Mouse (Mus musculus) liver, embryonic 14.5 days (tissue): ENCODE data around the gene Nwd1. TPM values are rescaled to one million over a fixed set of nuclear protein-coding genes. Genes with fewer than 3 reads are reported as not detected.
"Not testable (repeated sequence)": the region's sequence is repeated elsewhere in the genome, so short reads cannot be mapped to it uniquely, and the experiment has no call there.

ENCODE experiments used
- ATAC-seq: fragments of 200-750 bp; cut with Nextera tagmentation; 2 replicates; pipeline ENCODE4 v1.8.0; 2017; ENCODE audit warnings: moderate number of reproducible peaks, mild to moderate bottlenecking, moderate library complexity; ENCODE audit not compliant: insufficient read depth
- DNase-seq, 3 experiments: peaks; one replicate each; pipeline ENCODE4 v3.0.0-alpha.2; 2012 to 2013; ENCODE audit warnings: low read depth in 3 of 3, low spot score in 3 of 3
- H3K27ac ChIP-seq: fragments of 300-500 bp; sonication (generic); 2 replicates; pipeline ENCODE4 v1.5.1; 2014; ENCODE audit warnings: moderate library complexity, mild to moderate bottlenecking, control low read depth, inconsistent platforms
- H3K27me3 ChIP-seq: fragments of 300-500 bp; sonication (generic); 2 replicates; pipeline ENCODE4 v1.6.1; 2014; ENCODE audit warnings: mild to moderate bottlenecking, low read length, moderate library complexity; ENCODE audit not compliant: control insufficient read depth, insufficient read depth
- H3K36me3 ChIP-seq: fragments of 300-500 bp; sonication (generic); replicated peaks from 2 replicates; pipeline ENCODE4 v1.6.1; 2014; ENCODE audit warnings: low read depth; ENCODE audit not compliant: control insufficient read depth, insufficient read depth
- H3K4me1 ChIP-seq, 2 experiments: fragments of 200-500 bp in 1 of 2; fragments of 300-500 bp in 1 of 2; sonication (generic) in 1 of 2; replicated peaks; 2 replicates each; pipeline ENCODE4 v1.6.1; 2012 to 2014; ENCODE audit warnings: antibody characterized with exemption in 1 of 2, inconsistent platforms in 1 of 2, low read length in 1 of 2; ENCODE audit not compliant: control insufficient read depth in 2 of 2, insufficient read depth in 2 of 2
- H3K4me2 ChIP-seq: fragments of 300-500 bp; sonication (generic); 2 replicates; pipeline ENCODE4 v1.6.1; 2014; ENCODE audit warnings: low read depth, mild to moderate bottlenecking, control low read depth, moderate library complexity
- H3K4me3 ChIP-seq, 2 experiments: fragments of 200-500 bp in 1 of 2; fragments of 300-500 bp in 1 of 2; sonication (generic) in 1 of 2; 2 replicates each; pipeline ENCODE4 v1.5.1; 2012 to 2014; ENCODE audit warnings: low read depth in 2 of 2, low read length in 2 of 2, mild to moderate bottlenecking in 2 of 2, control low read depth in 1 of 2, inconsistent platforms in 1 of 2, moderate library complexity in 1 of 2; ENCODE audit not compliant: insufficient read depth in 1 of 2
- H3K9ac ChIP-seq: fragments of 300-500 bp; sonication (generic); replicated peaks from 2 replicates; pipeline ENCODE4 v1.6.1; 2014; ENCODE audit warnings: mild to moderate bottlenecking, control low read depth, moderate library complexity
- H3K9me3 ChIP-seq: fragments of 300-500 bp; sonication (generic); 2 replicates; pipeline ENCODE4 v1.6.1; 2016; ENCODE audit warnings: low read length, mixed read lengths; ENCODE audit not compliant: control insufficient read depth
- CTCF ChIP-seq: IDR thresholded peaks from 2 replicates; pipeline ENCODE4 v1.5.1; 2016; ENCODE audit warnings: antibody characterized with exemption, low read depth, control low read depth
- EP300 ChIP-seq: IDR thresholded peaks from 2 replicates; pipeline ENCODE4 v1.6.1; 2016; ENCODE audit warnings: antibody characterized with exemption, low read depth
- WGBS: fragments of 180-500 bp; shearing (Covaris S2); extraction: QIAGEN DNeasy Blood & Tissue Kit; methylation state at CpG from one replicate; pipeline ENCODE4 v1.1.7; 2014; ENCODE audit not compliant: insufficient replicate concordance; 5-methylcytosine and 5-hydroxymethylcytosine counted together
- polyA plus RNA-seq, 2 experiments: library from polyadenylated mRNA; depleted of rRNA in 1 of 2; stranded (reverse) in 1 of 2; unstranded in 1 of 2; fragments of >200 nt; fragmentation: Nextera tagmentation in 1 of 2; extraction: Ambion mirVana in 1 of 2; gene quantifications; 2 replicates each; pipeline versions ENCODE4 v1.2.1 to v1.2.3; 2012 to 2014

The Nwd1 gene
- polyA plus RNA-seq, 2 experiments: under 0.01 TPM; not detected in 1

DNA sequence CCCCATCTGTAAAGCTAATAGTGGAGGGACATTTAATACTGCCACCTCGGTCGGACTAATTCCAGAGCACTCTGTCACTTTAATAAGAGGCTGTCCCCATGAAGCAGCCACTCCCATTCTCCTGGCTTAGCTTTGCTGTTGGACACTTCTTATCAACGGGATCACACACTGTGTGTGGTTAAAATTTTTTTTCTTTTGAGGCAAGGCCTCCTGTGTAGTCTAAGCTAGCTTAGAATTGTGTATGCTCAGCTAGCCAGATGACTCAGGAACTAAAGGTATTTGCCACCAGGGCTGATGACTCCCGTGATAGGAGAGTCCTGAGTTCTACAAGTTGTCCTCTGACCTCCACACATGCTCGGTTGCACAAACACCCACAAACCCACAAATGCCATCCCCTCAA, 18.9 kb downstream of the Nwd1 start:
- Histone ChIP-seq H3K9me3 (no peaks in the 10 kb centered on the region), H3K4me2 (peak overlapping the region; percentile 46), H3K4me1 (peaks cover 8 to 14% of the 10 kb centered on the region in 2 experiments; a peak in 3 of 4 replicates), H3K27ac (0 out of 2 replicates have a peak overlapping the region, but pooled peaks have one; percentile 20), H3K27me3 (no peaks in the 10 kb centered on the region), H3K36me3 (no peaks in the 10 kb centered on the region), H3K4me3 (0 out of 4 replicates have a peak overlapping the region, but pooled peaks of 1 of the 2 experiments have one; percentile 19), H3K9ac (no peak overlapping the region; the same call in 1 of the 2 replicates)
- DNase-seq: peak in 1 of 3 experiments; percentile 39
- peak; percentile 84 for ATAC-seq
- 11% methylated on average over 5 of the region's 5 CpGs for WGBS
- TF ChIP-seq EP300: no peak
- TF ChIP-seq CTCF: no peak

DNA sequence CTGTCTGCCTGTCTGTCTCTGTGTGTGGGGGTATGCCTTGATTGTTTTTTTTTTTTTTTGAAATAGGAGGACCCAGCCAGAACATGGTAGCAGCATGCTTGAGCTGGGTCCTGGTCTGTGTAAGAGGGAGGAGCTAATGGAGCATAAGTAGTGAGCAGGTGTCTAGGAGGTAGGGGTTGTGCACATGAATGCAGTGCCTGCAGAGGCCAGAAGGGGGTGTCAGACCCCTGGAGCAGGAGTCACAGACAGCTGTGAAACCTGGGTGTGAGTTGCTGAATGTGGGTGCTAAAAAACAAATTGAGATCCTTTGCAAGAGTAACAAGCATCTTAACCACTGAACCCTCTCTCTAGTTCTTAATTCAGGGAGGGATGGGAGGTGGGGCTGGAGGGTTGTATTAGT, 22.4 kb downstream of the Nwd1 start:
- peaks cover 8 to 14% of the 10 kb centered on the region in 2 experiments; a peak in 3 of 4 replicates for H3K4me1 ChIP-seq
- H3K4me3 ChIP-seq: no peak overlapping the region
- ATAC-seq: no peak

DNA sequence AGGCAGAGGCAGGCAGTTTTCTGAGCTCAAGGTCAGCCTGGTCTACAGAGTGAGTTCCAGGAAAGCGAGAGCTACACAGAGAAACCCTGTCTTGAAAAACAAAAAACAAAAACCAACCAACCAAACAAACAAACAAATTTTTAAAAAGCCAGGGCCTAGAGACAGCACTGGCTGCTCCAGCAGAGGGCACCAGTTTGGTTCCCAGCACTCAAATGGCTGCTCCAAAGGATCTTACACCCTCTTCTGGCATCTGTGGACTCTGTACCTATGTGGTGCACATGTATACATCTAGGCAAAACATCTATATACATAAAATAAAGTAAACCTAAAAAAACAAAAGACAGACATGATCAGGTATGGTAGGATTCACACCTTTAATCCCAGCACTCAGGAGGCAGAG, 26.3 kb downstream of the Nwd1 start:
- Histone ChIP-seq H3K4me3 (no peak overlapping the region), H3K36me3 (no peaks in the 10 kb centered on the region), H3K9me3 (no peaks in the 10 kb centered on the region), H3K4me2 (no peak overlapping the region), H3K9ac (no peak overlapping the region), H3K27ac (no peak overlapping the region), H3K4me1 (no peaks in the 10 kb centered on the region; a peak in 1 of 4 replicates), H3K27me3 (no peaks in the 10 kb centered on the region)
- DNase-seq: no peak
- TF ChIP-seq EP300 (no peak), CTCF (peak; percentile 29; the same call in 1 of the 2 replicates)
- WGBS: 43% methylated on average over 1 of the region's 1 CpGs
- ATAC-seq: no peak

More for the DNA sequence above, 22.4 kb downstream of the Nwd1 start:
- TF ChIP-seq CTCF (peak; percentile 27), EP300 (no peak)
- H3K4me2 ChIP-seq: no peak overlapping the region
- no peak overlapping the region for H3K27ac ChIP-seq
- H3K27me3 ChIP-seq: no peaks in the 10 kb centered on the region
- no peak overlapping the region for H3K9ac ChIP-seq
- H3K9me3 ChIP-seq: no peaks in the 10 kb centered on the region
- no peaks in the 10 kb centered on the region for H3K36me3 ChIP-seq
- no peak for DNase-seq

DNA sequence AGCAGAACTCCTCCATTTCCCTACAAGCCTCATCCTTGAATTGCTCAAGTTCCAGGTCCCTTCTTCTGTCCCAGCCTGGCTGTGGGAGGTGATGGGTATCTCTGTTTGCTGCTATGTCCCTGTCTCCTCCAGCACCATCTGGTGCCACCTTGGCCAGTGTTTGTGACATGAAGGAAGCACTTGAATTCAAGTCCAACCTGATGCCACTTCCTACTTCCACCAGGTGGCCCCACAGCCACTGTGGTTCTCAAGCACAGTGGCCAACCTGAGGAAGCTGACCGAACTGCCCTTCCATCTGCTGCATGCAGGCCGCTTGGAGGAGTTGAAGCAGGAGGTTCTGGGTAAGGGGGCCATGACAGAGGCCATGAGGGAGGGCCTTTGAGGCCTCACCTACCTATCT, 27.7 kb downstream of the Nwd1 start:
- H3K4me3 ChIP-seq: no peak overlapping the region
- 59% methylated on average over 2 of the region's 2 CpGs for WGBS

DNA sequence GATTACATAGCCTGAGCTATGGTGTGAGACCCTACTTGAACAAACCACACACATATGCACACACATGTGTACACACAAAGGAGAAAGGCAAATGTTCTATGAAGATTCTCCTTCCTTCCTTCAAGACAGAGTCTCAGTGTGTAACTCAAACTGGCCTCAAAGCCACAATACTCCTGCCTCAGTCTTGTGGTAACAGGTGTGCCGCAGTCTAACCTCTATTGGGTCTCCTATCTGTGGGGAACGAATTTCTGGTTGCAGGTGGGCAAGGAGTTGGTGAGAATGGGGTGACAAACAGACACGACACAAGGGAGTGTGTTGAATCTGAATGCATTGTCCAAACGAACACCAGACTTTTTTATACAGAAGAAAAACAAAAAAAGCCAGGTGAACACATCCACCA, 29.9 kb downstream of the Nwd1 start:
- Histone ChIP-seq H3K36me3 (no peaks in the 10 kb centered on the region), H3K9me3 (no peaks in the 10 kb centered on the region), H3K4me1 (no peaks in the 10 kb centered on the region), H3K4me3 (no peak overlapping the region), H3K27ac (no peak overlapping the region), H3K9ac (no peak overlapping the region), H3K4me2 (no peak overlapping the region), H3K27me3 (no peaks in the 10 kb centered on the region)
- DNase-seq (no peak), ATAC-seq (no peak)
- WGBS: 38% methylated on average over 4 of the region's 4 CpGs
- TF ChIP-seq EP300: no peak
- no peak for TF ChIP-seq CTCF

More for the DNA sequence above, 27.7 kb downstream of the Nwd1 start:
- no peak overlapping the region for H3K27ac ChIP-seq
- ATAC-seq (no peak), DNase-seq (no peak)
- H3K4me2 ChIP-seq: no peak overlapping the region
- TF ChIP-seq CTCF (peak; percentile 47), EP300 (no peak)
- H3K9ac ChIP-seq: no peak overlapping the region
- no peaks in the 10 kb centered on the region for H3K27me3 ChIP-seq
- H3K36me3 ChIP-seq: no peaks in the 10 kb centered on the region
- no peaks in the 10 kb centered on the region for H3K9me3 ChIP-seq
- no peaks in the 10 kb centered on the region for H3K4me1 ChIP-seq

DNA sequence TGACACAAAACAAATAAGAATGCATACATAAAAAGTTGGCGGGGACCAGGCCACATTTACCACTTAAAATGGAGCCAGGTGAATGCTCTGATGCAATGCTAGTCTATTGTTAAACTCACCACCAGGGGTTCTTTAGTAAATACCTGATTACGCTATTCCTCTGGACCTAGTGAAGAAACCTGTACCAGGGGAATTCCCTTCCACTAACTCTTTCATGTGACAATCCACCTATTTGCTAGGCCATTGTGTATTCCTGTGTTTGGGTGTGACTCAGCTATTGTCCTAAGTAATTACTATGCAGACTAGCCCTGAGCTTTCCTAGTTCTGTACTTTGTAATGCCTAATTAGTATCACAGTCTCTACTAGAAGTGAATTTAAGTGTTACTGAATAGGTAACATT, 30.3 kb downstream of the Nwd1 start:
- not testable (repeated sequence) for DNase-seq, H3K27ac ChIP-seq, H3K27me3 ChIP-seq, H3K36me3 ChIP-seq, H3K4me2 ChIP-seq, H3K4me3 ChIP-seq, H3K4me1 ChIP-seq, ATAC-seq, H3K9me3 ChIP-seq, H3K9ac ChIP-seq
- whole genome bisulfite sequencing: 64% methylated on average over 2 of the region's 2 CpGs
